Mouse (Mus musculus) forebrain, embryonic 14.5 days (tissue): ENCODE measurements around the gene Slc32a1. TPM values are rescaled to one million over a fixed set of nuclear protein-coding genes. Genes with fewer than 3 reads are reported as not detected.
A peak's percentile ranks its signal among the peaks of the same experiment; 100 is the strongest.

Source experiments
- ATAC-seq: fragments of 200-750 bp; cut with Nextera tagmentation; 2 replicates; pipeline ENCODE4 v1.8.0; 2017; ENCODE audit warnings: mild to moderate bottlenecking, moderate library complexity
- DNase-seq: peaks from one replicate; pipeline ENCODE4 v3.0.0-alpha.2; 2015; ENCODE audit warnings: low spot score
- H3K27ac ChIP-seq: fragments of 300-500 bp; sonication (generic); 2 replicates; pipeline ENCODE4 v1.5.1; 2014; ENCODE audit warnings: low read depth, mild to moderate bottlenecking, control low read depth, low read length, moderate library complexity
- H3K27me3 ChIP-seq: fragments of 300-500 bp; sonication (generic); replicated peaks from 2 replicates; pipeline ENCODE4 v1.6.1; 2014; ENCODE audit warnings: low read length, control low read depth, mixed read lengths; ENCODE audit not compliant: control insufficient read depth, insufficient read depth
- H3K36me3 ChIP-seq: fragments of 300-500 bp; sonication (generic); 2 replicates; pipeline ENCODE4 v1.6.1; 2014; ENCODE audit warnings: low read length, control low read depth; ENCODE audit not compliant: control insufficient read depth, insufficient read depth
- H3K4me1 ChIP-seq: fragments of 300-500 bp; sonication (generic); 2 replicates; pipeline ENCODE4 v1.6.1; 2014; ENCODE audit warnings: antibody characterized with exemption, low read length, control low read depth; ENCODE audit not compliant: control insufficient read depth, insufficient read depth
- H3K4me2 ChIP-seq: fragments of 300-500 bp; sonication (generic); 2 replicates; pipeline ENCODE4 v1.6.1; 2014; ENCODE audit warnings: mild to moderate bottlenecking, control low read depth, low read length
- H3K4me3 ChIP-seq: fragments of 300-500 bp; sonication (generic); 2 replicates; pipeline ENCODE4 v1.5.1; 2014; ENCODE audit warnings: low read depth, low read length, control low read depth
- H3K9ac ChIP-seq: fragments of 300-500 bp; sonication (generic); 2 replicates; pipeline ENCODE4 v1.6.1; 2014; ENCODE audit warnings: mild to moderate bottlenecking, low read length, control low read depth, moderate library complexity
- H3K9me3 ChIP-seq: fragments of 300-500 bp; sonication (generic); replicated peaks from 2 replicates; pipeline ENCODE4 v1.6.1; 2016; ENCODE audit warnings: low read length, control low read depth, mixed read lengths; ENCODE audit not compliant: control insufficient read depth
- WGBS: fragments of 180-500 bp; shearing (Covaris S2); extraction: QIAGEN DNeasy Blood & Tissue Kit; methylation state at CpG from one replicate; pipeline ENCODE4 v1.1.7; 2014; 5-methylcytosine and 5-hydroxymethylcytosine counted together
- polyA plus RNA-seq: library from polyadenylated mRNA; unstranded; fragments of >200 nt; fragmentation: Nextera tagmentation; extraction: Ambion mirVana; gene quantifications from 2 replicates; pipeline ENCODE4 v1.2.1, GENCODE M21; 2014

Slc32a1 gene
- polyA plus RNA-seq, 1 experiment from 2014 or later, result 4.6 TPM

- DNase-seq (no peak), ATAC-seq (no peak)
- Histone ChIP-seq H3K4me2 (peak overlapping the region; percentile 55), H3K9ac (peak overlapping the region; percentile 85), H3K4me3 (peak overlapping the region; percentile 47), H3K9me3 (no peaks in the 10 kb centered on the region), H3K27me3 (peaks cover 66% of the 10 kb centered on the region), H3K27ac (peak overlapping the region; percentile 71), H3K36me3 (0 out of 2 replicates have a peak, but pooled peaks cover 4% of the 10 kb centered on the region), H3K4me1 (no peaks in the 10 kb centered on the region)
- 4% methylated on average over 13 of the region's 13 CpGs for WGBS
Observed at GRCm38 (mm10) chr2:158615702-158616101, 5.1 kb downstream of the Slc32a1 start.

- no peaks in the 10 kb centered on the region for H3K9me3 ChIP-seq
Observed at GRCm38 (mm10) chr2:158616296-158616695, 5.7 kb downstream of the Slc32a1 start.

GRCm38 (mm10) chr2:158616790-158617189 lies 6.2 kb downstream of the Slc32a1 start:
- H3K9me3 ChIP-seq, result no peaks in the 10 kb centered on the region
- peak overlapping the region; percentile 47 for H3K4me3 ChIP-seq
- no peak overlapping the region; the same call in 1 of the 2 replicates for H3K9ac ChIP-seq
- H3K4me2 ChIP-seq, result peak overlapping the region; percentile 55
- H3K4me1 ChIP-seq, result no peaks in the 10 kb centered on the region
- 7% methylated on average over 11 of the region's 11 CpGs for WGBS
- H3K36me3 ChIP-seq, result 0 out of 2 replicates have a peak, but pooled peaks cover 4% of the 10 kb centered on the region
- DNase-seq (no peak), ATAC-seq (no peak)
- H3K27me3 ChIP-seq, result peaks cover 57% of the 10 kb centered on the region
- peak overlapping the region; percentile 65 for H3K27ac ChIP-seq

More at GRCm38 (mm10) chr2:158616296-158616695, 5.7 kb downstream of the Slc32a1 start:
- 2% methylated on average over 12 of the region's 12 CpGs for WGBS
- Histone ChIP-seq H3K36me3 (0 out of 2 replicates have a peak, but pooled peaks cover 4% of the 10 kb centered on the region), H3K4me1 (no peaks in the 10 kb centered on the region), H3K27ac (peak overlapping the region; percentile 71), H3K27me3 (peaks cover 61% of the 10 kb centered on the region), H3K9ac (peak overlapping the region; percentile 85), H3K4me3 (peak overlapping the region; percentile 47), H3K4me2 (peak overlapping the region; percentile 55)
- ATAC-seq (peak; percentile 51), DNase-seq (peak; percentile 79)

- under 1% methylated on average over 39 of the region's 39 CpGs for WGBS
Observed at GRCm38 (mm10) chr2:158624718-158625222, 14.2 kb downstream of the Slc32a1 start, which contains the start of gene Actr5. Gene Actr5, plus strand, starts transcription at chr2:158624888.

GRCm38 (mm10) chr2:158625231-158625630 lies 14.7 kb downstream of the Slc32a1 start:
- Histone ChIP-seq H3K4me1 (peaks cover 9% of the 10 kb centered on the region), H3K9ac (peak overlapping the region; percentile 85), H3K36me3 (peaks cover 23% of the 10 kb centered on the region), H3K4me3 (peak overlapping the region; percentile 84), H3K27me3 (no peaks in the 10 kb centered on the region), H3K4me2 (peak overlapping the region; percentile 84), H3K27ac (peak overlapping the region; percentile 80), H3K9me3 (no peaks in the 10 kb centered on the region)
- WGBS, result 0% methylated on average over 37 of the region's 44 CpGs
- ATAC-seq (peak; percentile 79), DNase-seq (no peak)

More at GRCm38 (mm10) chr2:158624718-158625222, 14.2 kb downstream of the Slc32a1 start, which contains the start of gene Actr5:
- peaks cover 9% of the 10 kb centered on the region for H3K4me1 ChIP-seq
- peak; percentile 98 for DNase-seq
- no peaks in the 10 kb centered on the region for H3K27me3 ChIP-seq
- peak within 1 kb of the TSS; percentile 85 for H3K9ac ChIP-seq
- ATAC-seq, result peak; percentile 94
- H3K4me3 ChIP-seq, result peak within 1 kb of the TSS; percentile 84
- H3K27ac ChIP-seq, result peak within 1 kb of the TSS; percentile 80
- peak within 1 kb of the TSS; percentile 84 for H3K4me2 ChIP-seq
- peaks cover 19% of the 10 kb centered on the region for H3K36me3 ChIP-seq
- H3K9me3 ChIP-seq, result no peaks in the 10 kb centered on the region

GRCm38 (mm10) chr2:158625697-158626096 lies 15.1 kb downstream of the Slc32a1 start:
- no peak for ATAC-seq
- Histone ChIP-seq H3K4me2 (peak overlapping the region; percentile 84), H3K9me3 (no peaks in the 10 kb centered on the region), H3K27me3 (no peaks in the 10 kb centered on the region), H3K9ac (peak overlapping the region; percentile 85), H3K36me3 (peaks cover 28% of the 10 kb centered on the region), H3K27ac (no peak overlapping the region), H3K4me1 (peaks cover 9% of the 10 kb centered on the region), H3K4me3 (peak overlapping the region; percentile 84)
- no peak for DNase-seq
- 43% methylated on average over 8 of the region's 8 CpGs for WGBS

- Histone ChIP-seq H3K27ac (no peak overlapping the region), H3K4me3 (no peak overlapping the region), H3K4me1 (peaks cover 9% of the 10 kb centered on the region), H3K9ac (no peak overlapping the region), H3K27me3 (no peaks in the 10 kb centered on the region), H3K9me3 (no peaks in the 10 kb centered on the region), H3K36me3 (peaks cover 57% of the 10 kb centered on the region), H3K4me2 (no peak overlapping the region)
- peak; percentile 72 for DNase-seq
- ATAC-seq, result no peak
- 70% methylated on average over 3 of the region's 3 CpGs for WGBS
Observed at GRCm38 (mm10) chr2:158628858-158629257, 18.3 kb downstream of the Slc32a1 start.

GRCm38 (mm10) chr2:158629414-158629813 lies 18.8 kb downstream of the Slc32a1 start:
- Histone ChIP-seq H3K9ac (no peak overlapping the region), H3K36me3 (peaks cover 60% of the 10 kb centered on the region), H3K27ac (no peak overlapping the region), H3K9me3 (no peaks in the 10 kb centered on the region), H3K4me3 (no peak overlapping the region), H3K4me2 (no peak overlapping the region), H3K27me3 (no peaks in the 10 kb centered on the region), H3K4me1 (peaks cover 9% of the 10 kb centered on the region)
- WGBS, result 78% methylated on average over 1 of the region's 1 CpGs
- peak; percentile 79 for DNase-seq
- ATAC-seq, result no peak

GRCm38 (mm10) chr2:158631873-158632272 lies 21.3 kb downstream of the Slc32a1 start:
- WGBS, result 75% methylated on average over 5 of the region's 5 CpGs
- H3K36me3 ChIP-seq, result peaks cover 85% of the 10 kb centered on the region
- H3K9me3 ChIP-seq, result no peaks in the 10 kb centered on the region
- no peak overlapping the region for H3K9ac ChIP-seq
- no peak overlapping the region for H3K4me2 ChIP-seq
- H3K4me1 ChIP-seq, result no peaks in the 10 kb centered on the region; the same call in 1 of the 2 replicates
- no peaks in the 10 kb centered on the region for H3K27me3 ChIP-seq
- no peak overlapping the region for H3K27ac ChIP-seq
- no peak overlapping the region for H3K4me3 ChIP-seq
- DNase-seq (no peak), ATAC-seq (no peak)
